Mouse (Mus musculus): Measurements from ENCODE around the gene Ccr7.

GRCm38 (mm10) chr11:99155817-99156216 is 940 bp upstream of the Ccr7 start:
- TF ChIP-seq POLR2A (IDR thresholded peaks at IDR 0.05; ENCODE audit: borderline replicate concordance, low read depth, low read length), result no peak
- TF ChIP-seq CTCF (IDR thresholded peaks at IDR 0.05; ENCODE audit: low read depth, low read length), result no peak

Data from bone marrow macrophage, adult 2 months (primary cell).